Comparison of ENCODE assay signal across 35 mouse cellular contexts in the genomic region with DNA sequence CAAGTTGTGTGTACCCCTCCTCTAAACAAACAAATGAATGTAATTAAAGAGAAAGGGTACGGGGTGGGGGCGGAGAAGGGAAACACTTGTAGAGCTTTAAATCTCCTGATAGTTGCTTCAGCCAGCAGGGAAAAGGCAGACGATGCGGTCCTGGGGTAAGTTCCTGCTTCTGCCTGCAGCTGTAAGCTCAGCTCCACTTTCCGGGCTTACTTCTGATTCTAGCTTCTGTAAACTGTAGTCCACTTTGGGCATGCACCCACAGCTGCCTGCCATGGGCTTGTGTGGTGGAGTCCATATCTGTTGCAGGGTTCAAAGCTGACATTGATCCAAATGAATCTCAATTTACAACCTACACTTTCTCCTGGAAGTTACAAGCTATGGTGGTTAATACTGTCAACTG. TPM values are rescaled to one million over a fixed set of nuclear protein-coding genes. Genes with fewer than 3 reads are reported as not detected.
DNase-seq lines count a peak whose midpoint lies in the region; TF ChIP-seq lines count a peak whose summit lies in the region.
"Had no signal": no experiment of that assay in that cellular context is flagged by ENCODE, and none has a peak within 500 bp of the region (broad histone marks: within the 10 kb centered on the region; RNA-seq: fewer than 3 reads in every experiment).

No protein-coding gene starts in this region.

- 41% methylated on average over 5 of the region's 5 CpGs for WGBS in spleen, adult 2 months

- intact Hi-C loops in left cerebral cortex, postnatal 10 days (cut with DNase I) = no loop called here

- DNase-seq in left cerebral cortex, postnatal 10 days (ENCODE audit: extremely low spot score in 1 of 2, low spot score in 2 of 2) = peak; percentile 2 to 25
- DNase-seq in left cerebral cortex, adult 9 months (ENCODE audit: low spot score in 2 of 2) = no peak
- DNase-seq in spleen, adult 2 months (ENCODE audit: low read depth in 1 of 2, low spot score in 2 of 2) = no peak
- no peak for DNase-seq in spleen, postnatal 10 days (ENCODE audit: low spot score in 2 of 2)
- DNase-seq in adipocyte (ENCODE audit: low spot score) = no peak
- no peak for DNase-seq in frontal cortex, postnatal 25 days (ENCODE audit: low spot score in 2 of 2)
- DNase-seq: adrenal gland, adult 2 months; adrenal gland, postnatal 25 days; B cell, adult 2 months; cerebellum, adult 11 months; cerebellum, adult 2 months; cerebellum, postnatal 10 days; cerebellum, postnatal 36 days; embryo, embryonic 11 days; gastrocnemius, postnatal 10 days; gastrocnemius, postnatal 36 days; heart, postnatal 14 days; heart, postnatal 4 days had no signal

- no peak overlapping the region for H3K4me3 ChIP-seq in spleen, adult 2 months (ENCODE audit: extremely low read depth, insufficient read depth, insufficient read length)
- H3K4me3 ChIP-seq in brown adipose tissue, adult 24 weeks (ENCODE audit: insufficient read depth, low read depth, low read length) = no peak overlapping the region
- H3K4me3 ChIP-seq: embryonic facial prominence, embryonic 10.5 days; embryonic facial prominence, embryonic 13.5 days; erythroblast, embryonic 14.5 days; forebrain, embryonic 12.5 days; forebrain, embryonic 15.5 days; heart, embryonic 13.5 days had no signal

- TF ChIP-seq CTCF in spleen, adult 2 months (IDR thresholded peaks at IDR 0.05; ENCODE audit: extremely low read depth, insufficient read depth, insufficient read length, insufficient replicate concordance) = no peak

- no peaks in the 10 kb centered on the region for H3K27me3 ChIP-seq in spleen, adult 2 months (ENCODE audit: control insufficient read depth, insufficient read depth, low read length)
- H3K27me3 ChIP-seq: CH12.LX; embryonic facial prominence, embryonic 13.5 days; forebrain, embryonic 12.5 days; forebrain, embryonic 15.5 days; heart, embryonic 13.5 days; Patski had no signal

- H3K27ac ChIP-seq in spleen, adult 2 months (ENCODE audit: insufficient read depth, low read length) = 0 out of 2 replicates have a peak overlapping the region, but pooled peaks have one; percentile 4
- peak overlapping the region; percentile 22; the same call in 1 of the 2 replicates for H3K27ac ChIP-seq in brown adipose tissue, adult 24 weeks (replicated peaks; ENCODE audit: low read depth, low read length)
- H3K27ac ChIP-seq: embryonic facial prominence, embryonic 10.5 days; embryonic facial prominence, embryonic 13.5 days; forebrain, embryonic 12.5 days; forebrain, embryonic 15.5 days; heart, embryonic 13.5 days; hindbrain, embryonic 14.5 days; hindbrain, postnatal 0 days had no signal

- peaks cover 19% of the 10 kb centered on the region; the same call in 1 of the 2 replicates for H3K4me1 ChIP-seq in spleen, adult 2 months (ENCODE audit: control insufficient read depth, insufficient read depth, insufficient read length)
- H3K4me1 ChIP-seq in brown adipose tissue, adult 24 weeks (ENCODE audit: control insufficient read depth, insufficient read depth, insufficient read length, low read length) = no peaks in the 10 kb centered on the region
- H3K4me1 ChIP-seq: embryonic facial prominence, embryonic 13.5 days; forebrain, embryonic 12.5 days; forebrain, embryonic 15.5 days; heart, embryonic 13.5 days had no signal

- TF ChIP-seq POLR2A in spleen, adult 2 months (IDR thresholded peaks at IDR 0.05; ENCODE audit: low read depth, low read length) = no peak

- H3K36me3 ChIP-seq in spleen, adult 2 months (ENCODE audit: control insufficient read depth, insufficient read depth, low read length) = no peaks in the 10 kb centered on the region
- H3K36me3 ChIP-seq: embryonic facial prominence, embryonic 10.5 days; embryonic facial prominence, embryonic 13.5 days; forebrain, embryonic 12.5 days; forebrain, embryonic 15.5 days; G1E; heart, embryonic 13.5 days had no signal

RNA-seq across cellular contexts. Expression of a gene that starts 9.4 kb away (rescaled TPM):
- 1 to 10 TPM; 8.5 to 8.7 TPM for total RNA-seq in left cerebral cortex, postnatal 10 days (2021)
- polyA plus RNA-seq in spleen, adult 2 months (2012; rRNA removed) = 11.1 and 26.4 TPM in 2 replicates
- 4.6 and 6.0 TPM in 2 replicates for polyA plus RNA-seq in brown adipose tissue, adult 24 weeks (2012; ENCODE audit: insufficient read depth, insufficient read length, missing spikeins)
- polyA plus RNA-seq: Patski had no signal

RNA-seq across cellular contexts. Expression of a gene that starts 9.4 kb away (rescaled TPM):
- under 1 TPM in 1 of 2 experiments, not detected in 1; 0.09 TPM for total RNA-seq in left cerebral cortex, postnatal 10 days (2021)
- 0.40 and 0.61 TPM in 2 replicates for polyA plus RNA-seq in spleen, adult 2 months (2012; rRNA removed)
- not detected in 2 replicates for polyA plus RNA-seq in brown adipose tissue, adult 24 weeks (2012; ENCODE audit: insufficient read depth, insufficient read length, missing spikeins)
- total RNA-seq: adrenal gland, adult 2 months; adrenal gland, postnatal 25 days; CH12.LX; G1E; gastrocnemius, adult 18-20 months; gastrocnemius, postnatal 10 days; heart, adult 18-20 months; heart, postnatal 14 days; heart, postnatal 4 days; hindbrain, postnatal 0 days had no signal
- polyA plus RNA-seq: adrenal gland, adult 2 months; cerebellum, adult 2 months; embryonic facial prominence, embryonic 10.5 days; embryonic facial prominence, embryonic 13.5 days; erythroblast, embryonic 14.5 days; forebrain, embryonic 12.5 days; forebrain, embryonic 15.5 days; G1E; heart, embryonic 13.5 days; heart, embryonic 16.5 days; hindbrain, embryonic 11.5 days; hindbrain, embryonic 14.5 days; hindbrain, postnatal 0 days; Patski had no signal

RNA-seq across cellular contexts. Expression of a gene that starts 49.3 kb away (rescaled TPM):
- total RNA-seq in left cerebral cortex, postnatal 10 days (2021) = under 1 TPM; 0.39 to 0.62 TPM
- 0.19 and 0.33 TPM in 2 replicates for polyA plus RNA-seq in spleen, adult 2 months (2012; rRNA removed)
- 0.48 and 2.6 TPM in 2 replicates for polyA plus RNA-seq in brown adipose tissue, adult 24 weeks (2012; ENCODE audit: insufficient read depth, insufficient read length, missing spikeins)
- polyA plus RNA-seq: embryonic facial prominence, embryonic 10.5 days; forebrain, embryonic 12.5 days; forebrain, embryonic 15.5 days; hindbrain, embryonic 11.5 days; hindbrain, embryonic 14.5 days; hindbrain, postnatal 0 days; inflammation-experienced regulatory T-cells, adult 6 months had no signal

RNA-seq across cellular contexts. Expression of a gene that starts 59.4 kb away (rescaled TPM):
- 1 to 10 TPM; 3.7 to 5.5 TPM for total RNA-seq in left cerebral cortex, postnatal 10 days (2021)
- 98.6 and 100 TPM in 2 replicates for polyA plus RNA-seq in spleen, adult 2 months (2012; rRNA removed)
- 0.79 and 3.6 TPM in 2 replicates for polyA plus RNA-seq in brown adipose tissue, adult 24 weeks (2012; ENCODE audit: insufficient read depth, insufficient read length, missing spikeins)

Comparison
In these comparisons a context has a peak if more than half of its experiments do, and no peak if none do; other contexts are left out.
1. DNase-seq: peak in left cerebral cortex, postnatal 10 days (2 of 2); none in left cerebral cortex, adult 9 months (0 of 2), spleen, adult 2 months (0 of 2), spleen, postnatal 10 days (0 of 2), adipocyte (single experiment) and frontal cortex, postnatal 25 days (0 of 2).